Mouse (Mus musculus): ENCODE results near the gene Drd3.

Gene Drd3

DNA sequence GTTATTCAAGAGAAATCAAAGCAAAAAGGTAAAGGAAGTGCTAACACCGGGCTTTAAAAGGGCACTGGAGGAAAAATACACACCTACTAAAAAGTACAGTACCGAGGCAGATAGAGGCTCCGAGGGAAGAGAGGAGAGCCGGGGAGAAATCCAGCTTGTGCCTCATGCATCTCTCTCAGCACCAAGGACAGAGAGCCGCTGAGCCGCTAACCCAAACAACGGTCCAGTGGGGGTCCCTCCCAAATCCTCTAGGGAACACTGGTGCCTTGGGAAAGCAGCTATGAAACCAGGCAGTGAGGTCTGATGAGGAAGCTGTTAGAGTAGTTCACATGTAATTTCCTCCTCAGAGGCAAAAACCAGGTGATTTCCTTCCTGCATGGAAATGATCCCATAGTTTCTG, at the start of gene Drd3:
Gene Drd3 (plus strand): TSS at position 276 of the 400 bp plus-strand sequence.
- no peak for DNase-seq (ENCODE audit: low spot score in 2 of 2)

DNA sequence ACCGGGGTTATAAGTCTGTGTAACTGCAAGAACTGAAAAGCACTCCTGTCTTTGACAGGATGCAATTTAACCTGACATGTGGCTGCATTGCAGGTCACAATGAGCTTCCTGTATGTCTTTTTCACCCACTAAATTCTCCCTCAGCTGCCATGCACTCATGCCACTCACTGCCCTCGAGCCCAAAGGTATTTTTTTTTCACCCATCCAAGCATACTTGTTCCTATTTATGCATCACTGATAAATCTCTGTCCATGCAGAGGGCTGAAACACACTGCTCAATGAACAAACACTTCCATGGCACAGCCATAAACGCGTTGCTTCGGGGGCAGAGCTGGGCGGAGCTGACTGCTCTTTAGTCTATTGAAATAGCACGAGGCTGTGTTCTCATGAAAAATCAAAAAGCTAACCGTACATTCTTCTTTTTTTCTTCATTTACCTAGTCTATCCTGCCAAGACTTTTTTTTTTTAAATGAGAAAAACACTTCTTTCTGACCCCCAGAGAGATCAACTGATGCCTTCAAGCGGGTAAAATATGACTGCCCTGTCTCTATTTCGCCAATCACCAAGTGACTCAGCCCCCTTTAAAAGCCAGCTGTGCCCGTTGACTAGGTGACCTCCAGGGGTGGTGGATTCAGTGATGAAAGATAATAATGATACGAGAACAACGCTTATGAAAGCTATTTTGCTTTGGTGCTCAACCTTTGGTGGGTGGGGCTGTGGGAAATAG, 45.3 kb upstream of the Drd3 start:
- DNase-seq (ENCODE audit: low spot score in 2 of 2): no peak

DNA sequence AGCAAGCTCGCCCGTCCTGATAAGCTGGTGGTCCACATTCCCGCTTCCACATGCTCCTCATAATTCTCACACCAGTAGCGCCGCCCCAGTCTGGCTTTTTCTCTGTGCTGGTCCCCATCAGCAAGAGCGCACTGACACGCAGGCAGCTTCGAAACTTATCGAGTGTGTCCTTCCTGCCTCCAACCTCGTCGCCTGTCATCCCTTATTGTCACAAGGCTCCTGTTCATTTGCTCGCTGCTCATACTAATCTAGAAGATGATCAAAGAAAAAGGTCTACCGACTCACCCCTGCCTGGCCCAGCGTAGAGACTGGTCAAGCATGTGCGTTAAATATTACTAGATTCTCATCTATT, 44.8 kb upstream of the Drd3 start:
- DNase-seq (ENCODE audit: low spot score in 2 of 2): peak in 1 of 2 experiments; percentile 28

DNA sequence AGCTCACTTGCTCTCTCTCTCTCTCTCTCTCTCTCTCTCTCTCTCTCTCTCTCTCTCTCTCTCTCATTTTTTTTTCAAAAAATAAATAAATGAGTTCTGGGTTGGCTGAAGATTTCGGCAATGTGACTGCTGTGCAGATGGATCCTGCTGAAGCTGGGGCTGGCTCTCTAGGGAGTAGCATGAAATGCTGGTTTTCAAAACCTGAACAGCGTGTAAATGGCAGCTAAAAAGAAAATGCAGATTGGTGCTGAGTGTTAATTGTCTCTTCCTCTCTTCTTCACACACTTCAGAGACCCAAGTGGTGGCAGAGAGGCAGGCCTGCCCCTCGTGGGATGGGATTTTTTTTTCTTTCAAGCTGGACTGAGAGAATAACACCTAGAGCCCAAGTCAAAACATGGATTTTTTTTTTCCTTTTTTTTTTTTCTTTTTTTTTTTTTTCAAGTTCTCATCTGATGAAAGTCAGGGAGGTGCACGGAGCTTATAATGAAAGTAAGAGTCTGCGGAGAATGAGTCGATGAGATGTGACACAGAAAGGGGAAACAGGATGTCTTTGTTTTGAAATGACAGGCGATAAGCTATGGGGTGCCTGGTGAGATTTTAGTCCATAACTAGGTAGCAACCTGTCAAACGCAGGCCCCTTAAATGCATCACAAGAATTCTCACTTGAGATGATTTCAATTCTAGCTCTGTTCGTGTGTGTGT, 44.2 kb upstream of the Drd3 start:
- peak in 1 of 2 experiments; percentile 7 for DNase-seq (ENCODE audit: low spot score in 2 of 2)

GRCm38 (mm10) chr16:43710134-43710475, 43.7 kb upstream of the Drd3 start:
- DNase-seq (ENCODE audit: low spot score in 2 of 2): no peak

DNA sequence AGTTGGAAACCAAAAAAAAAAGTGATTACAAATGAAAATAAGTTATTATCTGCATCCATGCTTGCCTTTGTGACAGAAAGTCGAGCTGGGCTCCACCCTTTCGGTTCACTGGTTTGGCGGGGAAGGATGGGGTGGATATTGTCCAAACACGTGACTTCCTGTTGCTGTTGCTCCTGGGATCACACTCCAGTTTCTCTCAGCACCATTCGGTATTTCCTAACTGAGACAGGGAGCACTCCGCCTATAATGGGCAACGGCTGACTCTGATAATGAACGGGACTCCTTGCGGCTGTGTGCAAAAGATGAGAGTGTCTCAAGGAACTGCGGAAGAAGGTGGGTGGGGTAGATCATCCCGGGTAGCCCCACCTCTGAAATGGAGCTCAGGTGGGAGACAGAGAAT, 43.2 kb upstream of the Drd3 start:
- peak; percentile 83 to 85 for DNase-seq (ENCODE audit: low spot score in 2 of 2)

DNA sequence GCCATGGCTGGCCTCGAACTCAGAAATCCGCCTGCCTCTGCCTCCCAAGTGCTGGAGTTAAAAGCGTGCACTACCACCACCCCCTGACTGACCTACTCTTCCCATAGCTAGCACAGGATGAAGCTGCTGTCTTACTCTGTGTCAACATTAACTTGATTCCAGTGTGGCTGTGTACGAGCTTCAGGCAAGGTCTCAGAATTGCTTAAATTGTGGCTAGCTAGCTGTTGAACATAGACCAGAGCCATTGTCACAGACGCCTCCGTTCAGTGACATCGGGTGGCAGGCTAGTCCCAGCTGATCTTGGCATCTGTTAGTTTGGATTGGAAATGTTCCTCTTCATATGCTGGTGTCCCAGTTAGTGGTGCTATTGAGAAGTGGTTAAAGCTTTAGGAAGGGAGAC, 42.5 kb upstream of the Drd3 start:
- no peak for DNase-seq (ENCODE audit: low spot score in 2 of 2)

DNA sequence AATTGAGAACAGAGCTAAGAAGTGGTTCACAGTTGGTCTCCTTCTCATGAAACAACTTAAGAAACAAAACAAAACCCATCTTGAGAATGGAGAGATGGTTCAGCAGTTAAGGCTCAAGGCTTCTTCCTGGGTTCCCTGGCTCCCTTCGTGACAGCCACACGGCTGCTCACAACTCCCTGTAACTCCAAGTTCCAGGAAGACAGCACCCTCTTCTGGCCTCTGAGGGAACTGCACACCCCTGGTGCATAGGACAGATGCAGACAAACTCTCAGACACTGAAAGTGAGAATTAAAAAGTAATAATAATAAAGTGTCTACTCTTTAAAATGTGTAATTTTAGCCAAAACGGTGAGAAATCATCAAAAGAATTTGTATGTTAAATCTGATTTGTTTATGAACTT, 29.4 kb upstream of the Drd3 start:
- DNase-seq (ENCODE audit: low spot score in 2 of 2): no peak

DNA sequence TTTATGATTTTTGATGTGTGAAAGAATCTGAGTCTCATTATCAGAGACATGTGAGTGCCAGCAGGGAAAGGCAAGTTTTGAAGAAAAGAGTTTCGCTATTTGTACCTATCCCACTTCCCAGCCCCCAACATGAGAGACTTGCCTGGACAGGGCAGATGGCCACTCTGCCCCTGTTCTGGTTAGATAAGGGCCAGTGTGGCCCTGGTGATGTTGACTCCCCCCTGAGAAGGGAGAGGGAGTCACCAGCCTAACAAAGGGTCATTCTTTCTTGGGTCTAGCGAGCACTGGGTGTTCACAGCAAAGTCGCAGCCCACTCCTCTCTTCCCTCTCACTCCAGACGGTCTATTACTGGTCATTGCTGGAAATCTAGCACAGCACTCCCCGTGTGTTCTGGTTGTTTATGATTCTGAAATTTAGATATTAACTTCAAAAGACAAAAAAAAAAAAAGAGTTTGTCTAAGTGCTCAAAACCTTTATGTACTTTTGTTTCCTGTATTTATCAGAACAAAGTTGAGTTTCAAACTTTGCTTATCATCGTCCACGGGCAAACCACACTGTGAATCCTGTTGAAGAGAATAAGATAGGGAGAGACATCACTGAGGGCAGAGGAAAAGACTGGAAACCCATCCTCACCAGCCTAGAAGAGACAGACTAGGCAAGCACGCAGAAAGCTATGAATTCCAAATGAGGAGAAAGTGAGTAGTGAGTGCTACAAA, 24.2 kb upstream of the Drd3 start:
- DNase-seq (ENCODE audit: low spot score in 2 of 2): no peak

DNA sequence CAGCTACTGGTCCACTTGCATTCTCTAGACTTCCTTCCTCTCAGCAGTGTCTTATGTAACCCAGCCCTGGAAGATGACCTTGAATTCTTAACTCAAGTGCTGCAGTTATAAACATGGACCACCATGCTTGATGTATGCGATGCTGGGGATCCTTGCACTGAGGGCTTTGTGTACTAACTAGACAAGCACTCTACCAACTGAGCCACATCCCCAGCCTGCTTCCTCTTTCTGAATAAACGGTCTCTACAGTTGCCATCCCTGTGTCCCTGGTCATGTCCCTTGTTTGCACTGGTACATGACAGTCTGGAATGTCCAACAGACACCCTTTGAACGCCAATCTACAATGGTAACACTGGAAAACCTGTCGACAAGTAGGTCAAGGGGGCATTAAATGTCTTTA, 23.5 kb upstream of the Drd3 start:
- no peak for DNase-seq (ENCODE audit: low spot score in 2 of 2)

DNA sequence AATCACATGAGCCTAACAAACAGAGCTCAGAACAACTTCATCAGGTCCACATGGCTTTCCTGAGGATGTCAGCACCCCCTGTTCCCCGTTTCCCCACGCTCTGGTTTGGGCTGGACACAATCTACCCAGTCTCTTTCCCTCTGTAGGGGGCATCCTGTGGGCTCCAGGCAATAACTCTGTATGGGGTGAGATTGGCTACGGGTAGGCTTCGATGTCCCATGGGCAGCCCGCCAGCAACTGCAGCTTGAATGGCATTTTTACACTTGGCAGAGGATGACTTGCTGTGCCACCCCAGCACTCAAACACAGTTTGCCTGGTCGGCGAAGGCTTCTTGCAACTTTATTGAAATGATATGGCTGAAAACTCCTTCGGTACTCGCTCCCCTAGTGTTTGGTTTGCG, 21.3 kb upstream of the Drd3 start:
- no peak for DNase-seq (ENCODE audit: low spot score in 2 of 2)

DNA sequence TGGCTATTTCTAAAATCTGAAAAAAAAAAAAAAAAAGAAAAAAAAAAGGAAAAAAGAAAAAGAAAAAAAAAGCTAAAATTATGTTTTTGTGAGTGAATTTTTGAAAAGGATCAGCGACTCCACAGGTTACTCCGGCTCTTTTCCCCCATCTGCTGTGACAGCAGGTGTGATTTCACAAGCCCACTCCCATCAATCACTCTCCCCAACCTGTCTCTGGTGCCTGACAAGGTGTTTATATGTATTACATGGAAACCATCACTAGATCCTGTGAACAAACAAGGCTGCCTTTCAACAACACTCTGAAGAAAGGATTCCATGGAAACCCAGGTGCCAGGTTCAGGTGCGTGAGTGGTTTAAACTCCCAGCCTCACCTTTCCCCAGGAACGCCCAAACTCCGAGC, 20.9 kb upstream of the Drd3 start:
- DNase-seq (ENCODE audit: low spot score in 2 of 2): no peak

DNA sequence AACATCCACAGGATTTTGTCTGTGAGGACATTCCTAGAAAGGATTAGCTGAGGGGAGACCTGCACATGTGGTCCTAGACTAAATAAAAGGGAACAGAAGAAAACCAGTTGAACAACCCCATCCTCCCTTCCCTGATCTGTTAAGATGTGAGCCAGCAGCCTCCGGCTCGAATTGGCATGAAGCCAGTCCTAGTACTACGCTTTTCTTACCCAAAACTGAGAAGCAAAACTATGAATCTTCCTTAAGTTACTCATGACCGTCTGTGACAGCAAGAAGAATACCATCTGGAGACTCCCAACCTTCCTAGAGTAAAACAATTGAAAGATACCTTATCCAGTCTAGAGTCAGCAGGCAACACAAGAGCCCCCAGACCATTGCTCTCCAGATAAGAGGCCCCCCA, 15.9 kb upstream of the Drd3 start:
- DNase-seq (ENCODE audit: low spot score in 2 of 2): no peak

DNA sequence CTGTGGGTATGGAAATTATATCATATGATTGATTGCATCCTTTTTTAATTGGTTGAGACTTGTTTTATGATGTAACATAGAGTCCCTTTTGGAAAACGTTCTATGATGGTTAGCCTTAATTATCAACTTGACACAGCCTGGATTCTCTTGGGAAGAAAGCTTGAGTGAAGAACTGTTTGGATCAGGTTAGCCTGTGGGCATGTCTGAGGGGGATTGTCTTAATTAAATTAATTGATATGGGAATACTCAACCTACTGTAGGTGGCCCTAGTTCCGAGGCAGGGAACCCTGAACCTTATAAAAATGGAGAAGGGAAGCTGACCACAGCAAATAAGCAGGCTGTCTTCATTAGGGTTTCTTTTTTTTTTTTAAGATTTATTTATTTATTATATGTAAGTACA, 12.9 kb upstream of the Drd3 start:
- DNase-seq (ENCODE audit: low spot score in 2 of 2): no peak

GRCm38 (mm10) chr16:43748424-43748823, 5.4 kb upstream of the Drd3 start:
- no peak for DNase-seq (ENCODE audit: low spot score in 2 of 2)

DNA sequence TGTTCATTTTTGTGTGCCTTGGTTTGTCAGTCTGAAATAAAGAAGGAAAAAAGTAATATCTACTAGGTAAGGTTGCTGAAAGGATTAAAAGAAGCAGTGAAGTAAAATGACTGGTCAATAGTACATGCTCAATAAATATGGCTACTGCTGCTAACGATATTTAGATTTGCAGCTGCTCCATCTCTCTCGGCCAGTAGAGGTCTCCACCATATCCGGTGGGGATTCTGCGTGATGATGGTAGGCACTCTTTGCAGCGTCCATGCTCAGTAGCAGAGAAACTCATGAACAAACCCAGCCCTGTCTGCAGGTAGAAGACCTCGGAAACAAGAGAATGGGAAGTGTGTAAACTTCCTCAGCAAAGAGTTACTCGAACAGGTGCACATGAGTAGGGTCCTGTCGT, 926 bp upstream of the Drd3 start:
- DNase-seq (ENCODE audit: low spot score in 2 of 2): no peak

DNA sequence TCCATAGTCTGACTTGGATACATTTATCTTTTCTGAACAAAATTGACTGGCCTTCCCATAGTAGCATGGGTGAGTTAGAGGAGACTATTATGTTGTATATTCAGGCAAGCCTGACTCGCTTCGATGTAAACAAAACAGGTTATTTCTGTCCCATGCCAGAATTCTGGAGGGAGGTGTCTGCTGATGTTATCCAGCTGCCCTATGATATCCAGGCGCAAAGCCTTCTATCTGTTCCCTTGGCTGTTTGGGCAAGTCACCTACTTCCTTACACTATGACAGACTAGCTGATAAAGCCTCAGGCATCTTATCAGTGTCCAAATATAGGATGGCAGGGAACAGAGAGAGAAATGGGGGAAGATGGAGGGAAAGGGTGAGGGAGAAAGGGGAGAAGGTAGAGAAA, 18.5 kb downstream of the Drd3 start:
- peak; percentile 46 to 70 for DNase-seq (ENCODE audit: low spot score in 2 of 2)

GRCm38 (mm10) chr16:43772766-43773165, 18.9 kb downstream of the Drd3 start:
- DNase-seq (ENCODE audit: low spot score in 2 of 2): no peak

GRCm38 (mm10) chr16:43773506-43773905, 19.7 kb downstream of the Drd3 start:
- no peak for DNase-seq (ENCODE audit: low spot score in 2 of 2)

DNA sequence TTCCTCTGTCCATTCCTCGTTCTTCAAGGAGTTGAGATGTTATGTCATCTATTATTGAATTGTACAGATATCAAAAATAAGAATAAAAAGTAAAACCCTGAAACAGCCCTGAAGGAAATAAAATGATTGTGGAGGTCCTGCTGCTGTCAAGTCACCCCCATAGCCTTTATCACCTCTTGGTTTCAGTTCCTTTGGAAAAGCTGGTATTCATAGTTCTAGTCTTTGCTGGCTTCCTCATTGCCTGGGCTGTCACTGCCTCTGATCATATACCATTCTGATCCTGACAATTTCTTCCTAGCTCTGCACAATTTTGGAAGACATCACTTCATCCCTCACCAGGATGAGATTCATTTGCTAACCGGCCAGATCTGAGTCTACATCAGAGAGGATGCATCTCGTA, 23.1 kb downstream of the Drd3 start:
- DNase-seq (ENCODE audit: low spot score in 2 of 2): no peak

DNA sequence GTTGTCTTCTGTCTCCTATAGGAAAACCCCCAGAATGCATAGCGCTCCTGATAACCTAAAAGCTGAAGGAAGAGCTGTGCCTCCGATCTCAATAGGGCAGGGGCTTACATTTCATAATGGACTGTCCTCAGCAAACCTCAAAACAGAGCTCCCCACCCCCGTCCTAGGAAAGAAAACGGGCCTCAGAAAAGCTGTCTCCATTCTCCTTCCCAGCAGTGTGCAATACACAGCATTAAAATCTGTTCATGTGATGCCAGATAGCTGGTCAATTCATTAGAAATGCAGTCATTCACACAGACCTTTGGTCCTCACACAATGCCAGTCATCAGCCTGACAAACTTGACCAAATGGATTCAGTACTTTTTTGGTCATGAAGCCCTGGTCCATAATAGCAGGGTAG, 45.7 kb downstream of the Drd3 start:
- no peak for DNase-seq (ENCODE audit: low spot score in 2 of 2)

- no peak for DNase-seq (ENCODE audit: low spot score in 2 of 2)
Measured at GRCm38 (mm10) chr16:43800119-43800721, 46.4 kb downstream of the Drd3 start.

DNA sequence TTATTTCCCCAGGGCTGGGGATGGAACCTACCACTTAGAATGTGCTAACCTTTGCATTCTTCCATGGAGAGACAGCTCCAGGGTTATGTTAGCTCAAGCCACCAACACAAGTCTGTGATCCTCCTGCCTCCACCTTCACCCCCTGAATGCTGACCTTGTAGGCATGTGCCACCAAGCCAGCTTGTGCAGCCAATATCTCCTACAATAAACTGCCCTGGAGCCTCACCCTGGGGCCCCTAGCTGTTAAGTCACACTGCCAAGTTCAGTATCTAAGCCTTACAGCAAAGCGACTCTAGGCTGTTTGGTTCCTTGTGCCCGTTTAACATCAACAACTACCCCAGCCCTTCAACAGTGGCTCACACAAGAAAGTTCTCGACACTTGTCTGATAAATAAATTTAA, 47.3 kb downstream of the Drd3 start:
- no peak for DNase-seq (ENCODE audit: low spot score in 2 of 2)

Data from heart, adult 9 months (tissue).